Mouse (Mus musculus): ENCODE data around the gene Rasgrf2. TPM values are rescaled to one million over a fixed set of nuclear protein-coding genes. Genes with fewer than 3 reads are reported as not detected.
A peak's percentile ranks its signal among the peaks of the same experiment; 100 is the strongest.

Gene Rasgrf2
- total RNA-seq, 1 experiment from 2014 or later, result 2.6 TPM

- no peak for DNase-seq
Measured at GRCm38 (mm10) chr13:92041584-92042563, 89.6 kb downstream of the Rasgrf2 start.

DNA sequence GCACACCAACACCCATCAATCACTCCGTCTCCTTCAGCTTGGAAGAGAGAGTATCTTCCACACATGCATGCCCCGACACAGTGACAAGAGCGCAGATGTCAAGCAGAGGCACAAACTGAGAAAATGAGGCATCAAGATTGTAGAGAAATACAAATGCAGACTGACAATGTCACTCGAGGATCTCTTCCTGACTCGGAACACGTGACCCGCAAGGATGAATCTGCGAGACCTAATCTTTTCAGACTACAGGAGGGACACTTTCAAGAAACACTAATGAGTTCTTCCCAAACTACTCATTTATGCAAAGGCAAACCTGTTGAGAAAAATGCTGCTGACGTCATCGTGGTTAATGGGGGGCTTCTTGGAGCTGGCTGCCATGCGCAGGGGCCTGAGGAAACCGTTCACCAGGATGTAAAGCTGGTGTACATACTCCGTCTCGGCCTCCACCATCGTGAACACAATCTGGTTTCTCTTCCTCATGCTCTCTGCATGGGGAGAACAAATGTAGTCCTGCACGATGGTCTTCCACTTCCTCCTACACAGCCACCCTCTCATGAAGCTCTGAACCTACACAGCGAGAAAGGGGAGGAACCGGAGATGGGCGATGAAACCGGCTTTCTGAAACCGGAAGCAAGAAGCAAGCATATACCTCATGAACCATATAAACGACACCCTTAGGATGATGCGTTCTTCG, 100.9 kb downstream of the Rasgrf2 start:
- DNase-seq, result no peak

- DNase-seq, result no peak
Measured at GRCm38 (mm10) chr13:92029666-92030065, 101.8 kb downstream of the Rasgrf2 start.

- no peak for DNase-seq
Measured at GRCm38 (mm10) chr13:92027951-92028350, 103.5 kb downstream of the Rasgrf2 start.

- DNase-seq, result no peak
Measured at GRCm38 (mm10) chr13:92026651-92027050, 104.8 kb downstream of the Rasgrf2 start.

GRCm38 (mm10) chr13:92025124-92025523, 106.3 kb downstream of the Rasgrf2 start:
- no peak for DNase-seq

- DNase-seq, result no peak
Measured at GRCm38 (mm10) chr13:92022202-92022601, 109.3 kb downstream of the Rasgrf2 start.

DNA sequence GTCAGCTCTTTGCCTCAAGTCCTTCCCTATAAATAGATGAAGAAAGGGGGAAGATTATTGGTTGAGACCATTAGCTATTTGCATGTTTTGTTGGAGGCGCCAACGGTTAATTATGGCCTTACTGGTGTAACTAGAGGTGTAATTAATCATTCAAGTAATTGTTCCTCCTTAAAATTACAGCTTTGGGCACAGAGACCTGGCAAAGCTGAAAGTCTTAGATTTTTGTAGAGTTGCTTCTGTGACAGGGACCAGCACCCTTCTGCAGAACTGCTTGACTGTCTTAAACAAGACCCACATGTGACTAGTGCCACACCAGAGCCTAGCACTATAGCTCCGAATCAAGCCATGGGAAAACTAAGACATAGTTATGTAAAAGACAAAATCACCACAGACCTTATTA, 134.5 kb downstream of the Rasgrf2 start:
- no peak for DNase-seq

GRCm38 (mm10) chr13:91991412-91991811, 140.0 kb downstream of the Rasgrf2 start:
- DNase-seq, result no peak

DNA sequence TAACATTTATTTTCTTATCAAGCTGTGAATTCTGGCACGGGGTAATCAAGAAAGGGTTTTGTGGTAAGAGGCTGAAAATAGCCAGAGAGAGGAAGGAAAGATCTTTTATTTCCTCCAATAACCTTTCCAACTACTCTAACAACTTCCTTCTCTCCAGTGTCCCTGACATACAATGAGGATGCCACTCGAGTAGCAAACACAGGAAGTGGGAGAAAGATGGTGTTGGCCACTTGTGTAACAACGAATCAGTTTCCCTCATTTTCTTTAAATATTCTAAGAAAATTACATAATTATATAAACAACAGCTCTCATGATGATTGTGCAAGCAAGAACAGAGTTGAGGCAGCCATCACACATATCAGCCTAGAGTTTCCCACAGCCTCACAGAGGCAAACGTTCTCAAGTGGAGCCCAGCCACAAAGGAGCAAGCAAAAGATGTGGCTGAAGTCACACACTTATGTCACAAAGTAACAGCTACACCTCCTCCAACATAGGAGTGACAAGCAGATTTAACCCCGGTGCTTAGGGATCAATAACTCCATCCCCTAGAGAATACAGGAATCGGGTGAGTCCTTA, 140.7 kb downstream of the Rasgrf2 start:
- no peak for DNase-seq

DNA sequence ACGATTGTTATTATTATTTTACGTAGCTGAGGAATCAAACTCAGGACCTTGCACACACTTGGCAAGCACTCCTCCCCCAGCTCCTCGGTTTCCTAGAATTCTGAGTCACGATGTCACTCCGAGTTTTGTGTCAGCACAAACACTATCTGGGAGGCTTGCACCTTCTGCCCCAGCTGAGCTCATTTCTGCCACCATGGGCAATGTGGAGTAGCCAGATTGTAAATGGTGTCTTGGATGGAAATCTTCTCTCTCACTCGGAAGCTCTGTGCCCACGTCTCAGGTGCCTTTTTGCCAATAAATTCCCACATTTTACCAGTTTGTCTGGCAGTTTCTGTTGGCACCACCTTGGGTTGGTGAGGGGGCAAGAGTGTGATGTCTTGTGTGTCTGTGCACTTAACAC, 143.1 kb downstream of the Rasgrf2 start:
- DNase-seq, result peak; percentile 7

GRCm38 (mm10) chr13:91986958-91987357, 144.5 kb downstream of the Rasgrf2 start:
- DNase-seq, result no peak

GRCm38 (mm10) chr13:91985915-91986589, 145.4 kb downstream of the Rasgrf2 start:
- no peak for DNase-seq

DNA sequence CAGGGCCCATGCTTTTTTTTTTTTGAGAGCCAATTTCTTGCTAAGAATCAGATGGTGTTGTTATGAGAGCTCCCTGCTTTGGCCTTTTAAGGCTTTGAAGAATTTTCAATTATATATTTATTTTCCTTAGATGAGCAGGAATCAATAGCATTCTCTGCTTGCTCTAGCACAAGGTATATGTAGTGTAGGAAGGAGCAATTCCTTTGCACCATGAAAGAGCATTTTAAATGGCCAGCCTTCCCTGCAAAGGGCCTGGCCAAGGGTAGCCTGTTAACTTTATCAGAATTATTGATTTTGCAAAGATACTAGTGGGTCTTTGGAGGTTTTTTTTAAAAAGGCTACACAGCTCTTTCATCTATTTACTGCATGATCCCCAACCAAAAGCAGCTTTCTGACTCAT, 146.4 kb downstream of the Rasgrf2 start:
- DNase-seq, result no peak

- no peak for DNase-seq
Measured at GRCm38 (mm10) chr13:91982080-91982479, 149.4 kb downstream of the Rasgrf2 start.

DNA sequence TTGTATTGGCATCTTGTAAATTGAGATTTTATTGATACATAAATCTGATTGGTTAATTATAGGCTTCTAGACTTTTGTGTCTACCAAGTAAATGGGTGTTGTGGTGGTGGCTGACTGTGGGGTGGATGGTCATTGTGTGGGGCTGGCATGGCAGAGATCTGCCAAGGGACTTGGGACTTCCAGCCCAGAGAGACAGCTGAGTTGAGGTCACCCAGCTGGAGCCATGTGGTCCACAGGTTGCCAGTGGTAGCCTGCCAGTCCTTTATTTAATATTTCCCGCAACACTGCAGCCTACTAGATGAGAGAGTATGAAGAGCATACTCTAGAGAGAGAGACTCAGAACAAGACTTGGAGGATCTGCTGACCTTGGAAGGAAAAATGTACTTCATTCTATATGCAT, 150.0 kb downstream of the Rasgrf2 start:
- DNase-seq, result no peak

DNA sequence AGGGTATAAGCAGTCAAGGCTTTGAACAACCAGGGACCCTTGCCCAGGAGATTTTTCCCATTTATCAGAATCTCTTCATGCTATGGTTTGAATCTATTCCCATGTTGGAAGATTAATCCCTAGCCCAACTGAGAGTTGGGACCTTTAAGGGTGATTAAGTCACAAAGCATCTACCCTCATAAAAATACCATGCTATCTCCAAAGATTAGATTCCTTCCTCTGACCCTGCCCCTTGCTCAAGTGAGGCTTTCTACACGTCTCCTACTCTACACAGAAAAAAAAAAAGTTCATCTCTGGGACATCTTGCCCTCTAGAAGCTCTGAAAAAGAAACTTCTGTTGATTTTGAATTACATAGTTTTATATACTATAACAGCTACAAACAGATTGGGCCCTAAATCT, 154.5 kb downstream of the Rasgrf2 start:
- no peak for DNase-seq

- no peak for DNase-seq
Measured at GRCm38 (mm10) chr13:91976541-91976940, 154.9 kb downstream of the Rasgrf2 start.

DNA sequence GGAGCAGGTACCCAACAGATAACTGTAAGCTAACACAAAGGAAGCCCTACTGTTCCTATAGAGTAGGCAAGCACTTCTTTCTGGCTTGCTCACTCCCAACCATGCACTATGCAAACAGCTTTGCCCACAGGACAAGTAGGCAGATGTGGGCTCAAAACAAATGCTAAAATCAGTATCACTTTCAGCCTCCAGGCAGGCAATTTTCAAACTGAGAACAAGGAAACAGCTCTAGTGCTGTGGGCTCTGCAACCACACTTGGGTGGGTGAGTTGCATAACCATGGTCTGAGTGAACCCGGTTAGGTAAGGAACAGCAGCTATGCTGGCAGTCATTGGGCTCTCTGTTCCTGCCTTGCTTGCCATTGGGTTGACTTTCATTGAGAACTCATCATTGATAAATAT, 157.3 kb downstream of the Rasgrf2 start:
- no peak for DNase-seq

- no peak for DNase-seq
Measured at GRCm38 (mm10) chr13:91971246-91971645, 160.2 kb downstream of the Rasgrf2 start.

DNA sequence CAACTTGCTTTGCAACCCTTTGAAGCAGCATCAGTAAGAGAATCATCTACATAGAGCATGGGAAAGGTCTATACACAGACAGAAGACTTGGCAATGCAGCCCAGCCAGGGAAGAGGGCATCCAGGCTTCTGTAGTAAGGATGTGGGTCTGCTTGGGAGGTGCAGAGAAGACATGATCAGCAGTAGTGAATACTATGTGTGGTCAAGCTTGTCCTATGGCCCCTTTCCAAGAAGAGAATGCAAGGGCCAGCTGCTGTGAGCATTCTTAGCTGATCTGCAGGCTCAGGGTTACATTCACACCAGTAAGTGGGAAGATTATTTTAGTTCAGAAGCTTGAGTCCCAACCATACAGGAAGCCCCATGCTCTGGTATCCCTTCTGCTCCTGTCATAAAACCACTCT, 175.0 kb downstream of the Rasgrf2 start:
- DNase-seq, result no peak

- DNase-seq, result no peak
Measured at GRCm38 (mm10) chr13:91955646-91956045, 175.8 kb downstream of the Rasgrf2 start.

All from adrenal gland, postnatal 25 days (tissue).